Mouse (Mus musculus) CH12.LX (cell line): Measurements from ENCODE around the gene Tmem88b. TPM values are rescaled to one million over a fixed set of nuclear protein-coding genes. Genes with fewer than 3 reads are reported as not detected.
A peak's percentile ranks its signal among the peaks of the same experiment; 100 is the strongest.

Experiments
- DNase-seq: peaks from one replicate; pipeline ENCODE4 v3.0.0-alpha.2; 2013; ENCODE audit errors: extremely low read depth
- H3K27ac ChIP-seq: 2 replicates; pipeline ENCODE4 v1.5.1; 2012; ENCODE audit warnings: low read depth, mild to moderate bottlenecking, control low read depth, moderate library complexity; ENCODE audit not compliant: insufficient read depth
- H3K27me3 ChIP-seq: replicated peaks from 2 replicates; pipeline ENCODE3; 2012; ENCODE audit warnings: inconsistent platforms
- H3K36me3 ChIP-seq, 2 experiments: replicated peaks in 1 of 2; 2 replicates each; pipeline versions ENCODE3 to v1.6.1; 2012; ENCODE audit warnings: inconsistent platforms in 1 of 2, low read length in 1 of 2, mild to moderate bottlenecking in 1 of 2, mixed read lengths in 1 of 2, moderate library complexity in 1 of 2; ENCODE audit not compliant: control insufficient read depth in 1 of 2, insufficient read depth in 1 of 2
- H3K4me1 ChIP-seq, 2 experiments: 2 replicates each; pipeline ENCODE4 v1.6.1; 2012; ENCODE audit warnings: inconsistent platforms in 1 of 2, moderate library complexity in 1 of 2; ENCODE audit not compliant: insufficient read depth in 2 of 2, control insufficient read depth in 1 of 2
- H3K4me2 ChIP-seq: 2 replicates; pipeline ENCODE4 v1.6.1; 2012; ENCODE audit warnings: low read depth, mild to moderate bottlenecking, control low read depth; ENCODE audit not compliant: poor library complexity, insufficient read depth, severe bottlenecking
- H3K4me3 ChIP-seq, 3 experiments: fragments of 150-350 bp in 1 of 3; sonication (generic) in 1 of 3; replicated peaks in 1 of 3; 2 replicates each; pipeline versions ENCODE3 to v1.5.1; 2011 to 2012; ENCODE audit warnings: low read depth in 2 of 3, low read length in 2 of 3, mild to moderate bottlenecking in 2 of 3, moderate library complexity in 2 of 3, control low read depth in 1 of 3, improper control_type of control experiment in 1 of 3, inconsistent platforms in 1 of 3, mixed read lengths in 1 of 3; ENCODE audit not compliant: poor library complexity in 1 of 3
- H3K79me2 ChIP-seq: replicated peaks from 2 replicates; pipeline ENCODE4 v1.6.1; 2012; ENCODE audit warnings: mild to moderate bottlenecking, moderate library complexity; ENCODE audit not compliant: control insufficient read depth, poor library complexity, insufficient read depth, severe bottlenecking; ENCODE audit errors: extremely low read depth
- H3K9ac ChIP-seq: 2 replicates; pipeline ENCODE4 v1.6.1; 2012; ENCODE audit warnings: low read depth, mild to moderate bottlenecking, control low read depth, moderate library complexity; ENCODE audit not compliant: insufficient read depth
- H3K9me3 ChIP-seq: replicated peaks from 2 replicates; pipeline ENCODE3; 2012; ENCODE audit warnings: low read length, inconsistent platforms, mixed read lengths
- BHLHE40 ChIP-seq: IDR thresholded peaks from 2 replicates; pipeline ENCODE4 v1.6.1; 2011; ENCODE audit warnings: mild to moderate bottlenecking, low read depth, low read length, improper control_type of control experiment
- CHD2 ChIP-seq: IDR thresholded peaks from 2 replicates; pipeline ENCODE4 v1.6.1; 2011; ENCODE audit warnings: low read length, improper control_type of control experiment
- CTCF ChIP-seq, 2 experiments: IDR thresholded peaks in 1 of 2; conservative IDR thresholded peaks in 1 of 2; 2 replicates each; pipeline ENCODE4 v1.5.1; 2011 to 2012; ENCODE audit warnings: low read depth in 2 of 2, low read length in 2 of 2, improper control_type of control experiment in 1 of 2, inconsistent platforms in 1 of 2, mild to moderate bottlenecking in 1 of 2, moderate library complexity in 1 of 2
- ELF1 ChIP-seq: IDR thresholded peaks from 2 replicates; pipeline ENCODE4 v1.6.1; 2014; ENCODE audit warnings: low read depth, mild to moderate bottlenecking, inconsistent platforms, low read length, improper control_type of control experiment
- GABPA ChIP-seq: IDR thresholded peaks from 2 replicates; pipeline ENCODE4 v1.6.1; 2012; ENCODE audit warnings: low read depth, low read length, improper control_type of control experiment, inconsistent platforms; ENCODE audit not compliant: insufficient replicate concordance
- HCFC1 ChIP-seq: IDR thresholded peaks from 2 replicates; pipeline ENCODE4 v1.6.1; 2012; ENCODE audit warnings: low read depth, mild to moderate bottlenecking, inconsistent platforms, low read length, improper control_type of control experiment
- IRF4 ChIP-seq: IDR thresholded peaks from 2 replicates; pipeline ENCODE4 v1.6.1; 2014; ENCODE audit warnings: low read depth, mild to moderate bottlenecking, inconsistent platforms, low read length, improper control_type of control experiment
- KAT2A ChIP-seq: IDR thresholded peaks from 2 replicates; pipeline ENCODE4 v1.6.1; 2012; ENCODE audit warnings: low read length, improper control_type of control experiment, inconsistent platforms; ENCODE audit not compliant: insufficient replicate concordance
- MAX ChIP-seq: IDR thresholded peaks from 2 replicates; pipeline ENCODE4 v1.6.1; 2011; ENCODE audit warnings: low read length, improper control_type of control experiment
- MAZ ChIP-seq: IDR thresholded peaks from 2 replicates; pipeline ENCODE4 v1.6.1; 2012; ENCODE audit warnings: low read depth, mild to moderate bottlenecking, inconsistent platforms, low read length, improper control_type of control experiment, moderate library complexity
- MEF2A ChIP-seq: IDR thresholded peaks from 2 replicates; pipeline ENCODE4 v1.6.1; 2014; ENCODE audit warnings: low read depth, mild to moderate bottlenecking, inconsistent platforms, low read length, improper control_type of control experiment, borderline replicate concordance
- MXI1 ChIP-seq: IDR thresholded peaks from 2 replicates; pipeline ENCODE4 v1.6.1; 2011; ENCODE audit warnings: mild to moderate bottlenecking, low read depth, low read length, improper control_type of control experiment
- MYC ChIP-seq: IDR thresholded peaks from 2 replicates; pipeline ENCODE4 v1.6.1; 2011; ENCODE audit warnings: low read depth, mild to moderate bottlenecking, improper control_type of control experiment, low read length
- NRF1 ChIP-seq: IDR thresholded peaks from 2 replicates; pipeline ENCODE4 v1.6.1; 2014; ENCODE audit warnings: low read depth, mild to moderate bottlenecking, inconsistent platforms, low read length, improper control_type of control experiment, moderate library complexity
- RAD21 ChIP-seq: IDR thresholded peaks from 2 replicates; pipeline ENCODE4 v1.6.1; 2011; ENCODE audit warnings: low read depth, mild to moderate bottlenecking, low read length, improper control_type of control experiment, moderate library complexity
- RCOR1 ChIP-seq: conservative IDR thresholded peaks from 2 replicates; pipeline ENCODE4 v1.6.1; 2012; ENCODE audit warnings: low read depth, mild to moderate bottlenecking, inconsistent platforms, low read length, improper control_type of control experiment
- SIN3A ChIP-seq: IDR thresholded peaks from 2 replicates; pipeline ENCODE4 v1.6.1; 2012; ENCODE audit warnings: low read length, improper control_type of control experiment, inconsistent platforms
- SMC3 ChIP-seq: IDR thresholded peaks from 2 replicates; pipeline ENCODE4 v1.6.1; 2011; ENCODE audit warnings: low read depth, low read length, improper control_type of control experiment
- UBTF ChIP-seq: IDR thresholded peaks from 2 replicates; pipeline ENCODE4 v1.6.1; 2012; ENCODE audit warnings: low read depth, mild to moderate bottlenecking, inconsistent platforms, low read length, improper control_type of control experiment, moderate library complexity
- USF2 ChIP-seq: conservative IDR thresholded peaks from 2 replicates; pipeline ENCODE4 v1.6.1; 2011; ENCODE audit warnings: low read depth, low read length, improper control_type of control experiment
- ZC3H11A ChIP-seq: IDR thresholded peaks from 2 replicates; pipeline ENCODE4 v1.6.1; 2012; ENCODE audit warnings: low read depth, mild to moderate bottlenecking, inconsistent platforms, low read length, improper control_type of control experiment
- ZMIZ1 ChIP-seq: IDR thresholded peaks from 2 replicates; pipeline ENCODE4 v1.6.1; 2012; ENCODE audit warnings: low read depth, mild to moderate bottlenecking, inconsistent platforms, low read length, improper control_type of control experiment
- ZNF384 ChIP-seq: IDR thresholded peaks from 2 replicates; pipeline ENCODE4 v1.6.1; 2012; ENCODE audit warnings: low read depth, low read length, improper control_type of control experiment, inconsistent platforms
- dilution Hi-C: fragments of 300-500 bp; cut with MboI; formaldehyde crosslinking; loops from 2 replicates; pipeline ENCODE4 v1.14.3; 2020; ENCODE audit warnings: low sequenced_read_pairs; ENCODE audit not compliant: extremely low pct_unique_long_range_greater_than_20kb, extremely low pct_ligation_motif_present
- in situ Hi-C: fragments of 300-500 bp; cut with MboI; formaldehyde crosslinking; loops from 3 replicates; pipeline ENCODE4 v1.14.3; 2019; ENCODE audit warnings: low sequenced_read_pairs, low pct_ligation_motif_present, low pct_unique_long_range_greater_than_20kb, mixed read lengths
- polyA plus RNA-seq: library from polyadenylated mRNA; unstranded; fragments of >175 nt; gene quantifications from 2 replicates; pipeline ENCODE4 v1.2.1, GENCODE M21; 2012; ENCODE audit warnings: low read depth; ENCODE audit not compliant: insufficient read length
- total RNA-seq, 2 experiments: library from RNA; depleted of rRNA; stranded (reverse); fragments of 300-350 nt in 1 of 2; fragments of >200 nt in 1 of 2; gene quantifications; 2 replicates each; pipeline ENCODE4 v1.2.3; 2012 to 2014

The Tmem88b gene
- total and polyA plus RNA-seq, 3 experiments: 0.04 TPM; not detected in 2

- no peaks in the 10 kb centered on the region for H3K9me3 ChIP-seq
- H3K79me2 ChIP-seq: no peaks in the 10 kb centered on the region
- H3K4me3 ChIP-seq: peak overlapping the region; percentile 44 to 77 (median 51)
- peaks cover 33% of the 10 kb centered on the region for H3K27me3 ChIP-seq
- dilution Hi-C loops (no loop called here), in situ Hi-C loops (no loop called here)
- peak overlapping the region; percentile 66 for H3K9ac ChIP-seq
- H3K4me1 ChIP-seq: peaks cover 0 to 19% of the 10 kb centered on the region in 2 experiments; a peak in 2 of 4 replicates
- peak overlapping the region; percentile 89 for H3K4me2 ChIP-seq
- DNase-seq: peak; percentile 50
- H3K27ac ChIP-seq: no peak overlapping the region
- peak in 1 of 2 experiments; percentile 86; a peak in 2 of 4 replicates for TF ChIP-seq CTCF (conservative IDR thresholded peaks at IDR 0.05 in 1 of 2, IDR thresholded peaks at IDR 0.05 in 1 of 2; ENCODE audit: low read depth in 2 of 2, low read length in 2 of 2)
- peak; percentile 79 for TF ChIP-seq RAD21
- no peak for TF ChIP-seq KAT2A
- TF ChIP-seq MYC: 0 out of 2 replicates have a peak, but pooled peaks have one; percentile 48
- no peak for TF ChIP-seq MEF2A
- TF ChIP-seq BHLHE40: peak; percentile 7; the same call in 1 of the 2 replicates
- TF ChIP-seq UBTF: peak; percentile 81; the same call in 1 of the 2 replicates
- 0 out of 2 replicates have a peak, but pooled peaks have one; percentile 10 for TF ChIP-seq ZNF384
- 0 out of 2 replicates have a peak, but pooled peaks have one; percentile 39 for TF ChIP-seq MAZ
- TF ChIP-seq RCOR1: no peak
- peak; percentile 40; the same call in 1 of the 2 replicates for TF ChIP-seq IRF4
- no peak for TF ChIP-seq HCFC1
- no peak for TF ChIP-seq GABPA
- TF ChIP-seq SMC3: peak; percentile 70
- no peak for TF ChIP-seq ZMIZ1
- peak; percentile 78 for TF ChIP-seq MXI1
- TF ChIP-seq SIN3A: peak; percentile 67; the same call in 1 of the 2 replicates
- TF ChIP-seq USF2: no peak
- peak; percentile 34; the same call in 1 of the 2 replicates for TF ChIP-seq ELF1
- H3K36me3 ChIP-seq: no peaks in the 10 kb centered on the region
Measured at GRCm38 (mm10) chr4:155784081-155784701, 1.5 kb downstream of the Tmem88b start.

- Histone ChIP-seq H3K4me1 (peaks cover 0 to 19% of the 10 kb centered on the region in 2 experiments; a peak in 2 of 4 replicates), H3K27me3 (peaks cover 34% of the 10 kb centered on the region), H3K79me2 (no peaks in the 10 kb centered on the region), H3K36me3 (no peaks in the 10 kb centered on the region), H3K9me3 (no peaks in the 10 kb centered on the region), H3K9ac (peak overlapping the region; percentile 66), H3K27ac (no peak overlapping the region), H3K4me2 (peak overlapping the region; percentile 89), H3K4me3 (peak overlapping the region in 2 of 3 experiments; percentile 44 to 51)
- TF ChIP-seq SIN3A (no peak), KAT2A (no peak), NRF1 (no peak), MXI1 (no peak), IRF4 (no peak), CHD2 (no peak), SMC3 (no peak), ZC3H11A (no peak), ZNF384 (no peak), RAD21 (no peak), MAX (no peak)
- dilution Hi-C loops: no loop called here
- no peak for DNase-seq
- in situ Hi-C loops: no loop called here
Measured at GRCm38 (mm10) chr4:155783486-155784080, 2.1 kb downstream of the Tmem88b start.
